Mouse (Mus musculus) kidney, adult 2 months (tissue): Measurements from ENCODE around the gene Cct6b. TPM values are rescaled to one million over a fixed set of nuclear protein-coding genes. Genes with fewer than 3 reads are reported as not detected.
"Not testable (repeated sequence)": the region's sequence is repeated elsewhere in the genome, so short reads cannot be mapped to it uniquely, and the experiment has no call there.

Experiments used
- DNase-seq: peaks from one replicate; pipeline ENCODE4 v3.0.0; 2021
- H3K27ac ChIP-seq: fragments of 200-500 bp; 2 replicates; pipeline ENCODE4 v1.5.1; 2012; ENCODE audit warnings: low read depth, low read length, control low read depth, inconsistent platforms; ENCODE audit not compliant: insufficient read depth
- H3K27me3 ChIP-seq: fragments of 200-500 bp; replicated peaks from 2 replicates; pipeline ENCODE4 v1.6.1; 2012; ENCODE audit warnings: mild to moderate bottlenecking, moderate library complexity, low read length, inconsistent platforms; ENCODE audit not compliant: control insufficient read depth, insufficient read depth
- H3K36me3 ChIP-seq: fragments of 200-500 bp; 2 replicates; pipeline ENCODE4 v1.6.1; 2012; ENCODE audit warnings: mild to moderate bottlenecking, moderate library complexity, low read length, inconsistent platforms; ENCODE audit not compliant: control insufficient read depth, insufficient read depth
- H3K4me1 ChIP-seq: fragments of 200-500 bp; 2 replicates; pipeline ENCODE4 v1.6.1; 2011; ENCODE audit warnings: low read length; ENCODE audit not compliant: control insufficient read depth, insufficient read depth
- H3K4me3 ChIP-seq: fragments of 200-500 bp; 2 replicates; pipeline ENCODE4 v1.5.1; 2011; ENCODE audit warnings: mild to moderate bottlenecking, low read depth, low read length, control low read depth; ENCODE audit not compliant: insufficient read depth
- CTCF ChIP-seq: fragments of 200-500 bp; conservative IDR thresholded peaks from 2 replicates; pipeline ENCODE4 v1.5.1; 2011; ENCODE audit warnings: low read depth, mild to moderate bottlenecking, control low read depth, low read length, moderate library complexity, mixed read lengths; ENCODE audit not compliant: insufficient read depth, insufficient read length
- POLR2A ChIP-seq: fragments of 200-500 bp; IDR thresholded peaks from one replicate; pipeline ENCODE4 v1.6.1; 2011; ENCODE audit warnings: low read depth, low read length, control low read depth
- WGBS: fragments of 180-500 bp; shearing (Covaris S2); methylation state at CpG from one replicate; pipeline ENCODE4 v1.1.7; 2018; 5-methylcytosine and 5-hydroxymethylcytosine counted together
- polyA plus RNA-seq: library from polyadenylated mRNA; depleted of rRNA; stranded (reverse); fragments of >200 nt; gene quantifications from 2 replicates; pipeline ENCODE4 v1.2.3, GENCODE M21; 2012

Gene Cct6b
- polyA plus RNA-seq, 1 experiment, result 0.38 TPM

DNA sequence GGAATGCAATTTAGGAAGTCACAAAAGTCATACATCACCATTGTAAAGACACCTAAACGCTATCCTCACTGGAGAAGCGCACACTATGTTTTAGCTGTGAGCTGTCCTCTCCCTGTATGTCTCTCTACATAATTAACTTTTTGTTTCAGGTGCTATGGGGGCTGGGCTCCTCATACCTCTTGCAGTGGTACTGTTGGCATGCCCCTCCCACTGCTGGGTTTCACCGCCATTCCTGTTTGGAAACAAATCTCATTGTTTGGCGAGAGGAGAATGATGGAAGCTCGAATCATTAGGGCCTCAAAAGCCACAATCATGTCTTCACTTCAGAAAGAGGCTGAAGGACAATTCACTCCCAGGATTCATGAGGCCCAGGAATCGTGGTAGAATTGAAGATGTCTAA is 59.0 kb downstream of the Cct6b start:
- Histone ChIP-seq H3K4me1 (no peaks in the 10 kb centered on the region), H3K4me3 (no peak overlapping the region), H3K27me3 (no peaks in the 10 kb centered on the region), H3K36me3 (no peaks in the 10 kb centered on the region), H3K27ac (no peak overlapping the region)
- TF ChIP-seq POLR2A (no peak), CTCF (no peak)
- no peak for DNase-seq
- WGBS, result 71% methylated on average over 6 of the region's 6 CpGs

DNA sequence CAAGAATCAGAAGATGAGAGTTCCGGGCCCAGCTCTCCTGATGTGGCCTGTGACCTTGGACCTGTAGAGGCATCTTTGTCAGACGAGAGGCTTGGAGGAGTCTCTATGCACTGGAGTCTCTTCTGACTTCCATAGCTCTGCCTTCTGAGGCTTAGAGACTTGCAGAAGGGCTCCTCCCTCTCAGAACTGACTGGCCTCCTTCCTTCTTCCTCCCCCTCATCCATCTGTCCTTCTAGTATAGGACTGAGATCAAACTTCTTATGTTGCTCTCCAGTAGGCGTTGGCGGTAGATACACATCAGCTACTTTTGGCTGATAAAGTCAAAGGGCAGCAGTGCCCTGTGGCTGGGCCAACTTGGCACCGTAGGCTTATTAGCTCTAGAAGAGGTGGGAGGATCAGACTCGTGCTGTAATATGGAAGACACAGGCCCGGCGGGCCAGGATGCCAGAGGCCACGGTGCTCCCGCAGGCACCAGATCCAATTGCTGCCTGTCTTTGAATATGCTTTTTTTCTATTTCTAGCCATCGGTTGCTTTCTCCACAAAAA is 64.2 kb downstream of the Cct6b start:
- H3K4me1 ChIP-seq, result no peaks in the 10 kb centered on the region
- no peak overlapping the region for H3K27ac ChIP-seq
- WGBS, result 41% methylated on average over 11 of the region's 11 CpGs
- H3K36me3 ChIP-seq, result no peaks in the 10 kb centered on the region
- H3K27me3 ChIP-seq, result no peaks in the 10 kb centered on the region
- H3K4me3 ChIP-seq, result no peak overlapping the region
- no peak for TF ChIP-seq POLR2A
- no peak for TF ChIP-seq CTCF
- no peak for DNase-seq

DNA sequence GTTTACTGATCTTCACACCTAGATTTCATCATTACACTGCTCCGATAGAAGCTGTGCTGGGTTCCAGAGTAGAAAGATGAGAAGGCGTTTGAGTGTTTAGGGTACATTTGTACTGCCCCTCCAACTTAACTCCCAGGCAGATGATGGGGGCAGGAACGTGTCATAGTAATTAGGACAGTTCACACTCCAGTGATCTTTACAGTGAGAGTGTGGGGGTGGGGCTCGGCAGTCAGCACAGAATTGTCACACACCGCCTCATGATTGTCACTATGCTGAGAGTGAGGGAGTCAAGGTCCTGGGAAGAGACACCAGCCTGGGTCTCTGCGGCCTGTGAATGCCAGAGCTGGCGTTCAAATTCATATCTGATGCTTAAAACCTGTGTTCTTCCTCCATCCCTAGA is 68.2 kb downstream of the Cct6b start:
- Histone ChIP-seq H3K4me3 (no peak overlapping the region), H3K27me3 (no peaks in the 10 kb centered on the region), H3K27ac (no peak overlapping the region), H3K4me1 (no peaks in the 10 kb centered on the region), H3K36me3 (no peaks in the 10 kb centered on the region)
- WGBS, result 38% methylated on average over 7 of the region's 7 CpGs
- TF ChIP-seq POLR2A (no peak), CTCF (no peak)
- no peak for DNase-seq

DNA sequence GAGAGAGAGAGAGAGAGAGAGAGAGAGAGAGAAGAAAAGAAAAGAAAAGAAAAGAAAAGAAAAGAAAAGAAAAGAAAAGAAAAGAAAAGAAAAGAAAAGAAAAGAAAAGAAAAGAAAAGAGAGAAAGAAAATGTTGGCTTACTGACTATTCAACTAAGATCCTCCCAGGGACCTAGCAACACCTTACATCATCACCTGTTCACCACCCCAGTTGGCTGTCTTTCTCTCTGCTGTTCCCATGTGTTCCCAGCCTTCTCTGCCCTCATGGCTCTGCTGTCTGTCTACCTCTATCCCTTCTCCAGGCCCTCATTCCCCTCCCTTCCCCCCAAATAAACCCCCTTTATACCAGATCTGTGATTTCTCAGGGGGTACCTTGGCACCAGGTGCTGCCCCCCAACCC is 69.2 kb downstream of the Cct6b start:
- not testable (repeated sequence) for DNase-seq, H3K36me3 ChIP-seq, H3K27me3 ChIP-seq, H3K4me3 ChIP-seq, H3K27ac ChIP-seq, H3K4me1 ChIP-seq

DNA sequence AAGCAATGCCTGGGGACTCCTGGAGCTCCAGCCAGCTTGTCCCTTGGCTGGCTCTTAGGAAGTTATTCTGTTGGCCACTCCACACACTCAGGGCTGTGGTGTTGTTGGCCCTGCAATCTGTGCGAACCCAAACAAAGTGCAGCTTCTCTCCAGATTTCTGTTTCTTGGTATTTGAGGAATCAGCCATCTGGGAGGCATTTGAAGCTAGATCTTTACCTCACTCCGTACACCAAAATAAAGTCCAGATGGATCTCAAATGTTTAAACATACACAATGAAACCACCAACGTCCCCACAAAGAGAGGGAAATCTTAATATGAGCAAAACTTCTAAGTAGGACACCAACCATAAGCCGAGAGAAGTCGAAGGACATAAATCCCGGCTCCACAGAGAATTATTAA is 71.5 kb downstream of the Cct6b start:
- Histone ChIP-seq H3K27ac (no peak overlapping the region), H3K36me3 (no peaks in the 10 kb centered on the region), H3K4me1 (no peaks in the 10 kb centered on the region), H3K27me3 (no peaks in the 10 kb centered on the region), H3K4me3 (no peak overlapping the region)
- DNase-seq, result no peak
- TF ChIP-seq CTCF, result no peak
- no peak for TF ChIP-seq POLR2A
- 81% methylated on average over 6 of the region's 6 CpGs for WGBS

DNA sequence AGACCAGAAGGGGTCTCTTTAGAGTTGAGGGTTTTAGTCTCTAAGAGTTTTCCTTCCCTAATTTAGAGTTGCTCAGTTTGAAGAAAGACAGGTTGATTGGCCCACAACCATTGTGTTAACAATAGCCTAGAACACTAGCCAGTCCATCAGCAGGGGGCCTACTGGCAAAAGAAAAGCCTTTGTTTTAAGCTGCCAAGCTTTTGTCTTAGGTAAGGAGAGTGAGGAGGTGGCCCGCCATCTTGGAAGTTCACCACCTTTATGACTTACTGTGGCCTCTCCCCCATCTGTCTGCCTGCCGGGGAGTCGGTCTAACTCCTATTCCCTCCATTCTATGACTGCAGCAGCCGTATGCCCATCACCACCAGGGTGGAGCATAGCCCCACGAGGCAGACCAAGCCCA is 73.6 kb downstream of the Cct6b start:
- DNase-seq, result no peak
- H3K4me1 ChIP-seq, result no peaks in the 10 kb centered on the region
- 55% methylated on average over 5 of the region's 5 CpGs for WGBS
- no peak overlapping the region for H3K4me3 ChIP-seq
- H3K27ac ChIP-seq, result no peak overlapping the region
- no peak for TF ChIP-seq POLR2A
- TF ChIP-seq CTCF, result no peak
- no peaks in the 10 kb centered on the region for H3K36me3 ChIP-seq
- no peaks in the 10 kb centered on the region for H3K27me3 ChIP-seq

DNA sequence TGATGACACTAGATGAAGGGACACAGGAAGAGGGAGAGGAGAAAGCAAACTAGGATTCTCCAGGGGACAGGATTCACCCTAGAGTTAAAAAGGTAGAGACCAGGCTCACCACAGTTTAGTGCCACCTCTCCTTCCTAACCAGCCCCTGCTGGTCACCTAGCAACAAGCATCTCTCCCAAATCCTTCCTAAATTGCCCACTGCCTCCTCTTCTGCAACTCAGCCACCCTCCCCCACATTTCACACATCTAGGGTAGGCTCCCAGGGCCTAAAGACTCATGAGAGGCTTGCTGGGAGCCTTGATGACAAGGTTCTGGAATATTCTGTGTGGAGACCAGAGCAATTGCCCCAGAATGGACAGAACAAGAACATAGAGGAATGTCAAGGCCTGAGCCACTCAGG is 76.5 kb downstream of the Cct6b start:
- Histone ChIP-seq H3K4me3 (no peak overlapping the region), H3K36me3 (no peaks in the 10 kb centered on the region), H3K27me3 (no peaks in the 10 kb centered on the region), H3K4me1 (no peaks in the 10 kb centered on the region), H3K27ac (no peak overlapping the region)
- no peak for TF ChIP-seq CTCF
- no peak for TF ChIP-seq POLR2A
- no peak for DNase-seq

DNA sequence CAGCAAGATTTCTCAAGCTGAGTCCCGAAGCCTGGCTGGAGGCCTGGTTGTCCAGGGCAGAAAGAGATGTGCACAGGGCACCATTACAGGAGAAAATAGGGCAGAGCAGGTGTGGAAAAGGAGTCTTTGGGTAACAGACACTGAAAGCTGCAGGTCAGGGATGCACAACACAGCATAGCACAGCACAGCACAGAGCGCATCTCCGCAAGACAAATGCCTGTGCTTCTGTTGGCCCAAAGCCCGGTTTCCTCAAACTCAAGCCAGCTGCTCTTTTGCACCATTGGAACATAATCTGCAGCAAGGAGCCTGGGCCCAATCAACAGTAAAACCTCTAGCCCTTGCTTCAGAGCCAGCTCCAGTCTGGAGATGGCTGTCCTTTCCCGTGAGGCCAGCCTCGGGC is 79.4 kb downstream of the Cct6b start:
- H3K27ac ChIP-seq, result no peak overlapping the region
- WGBS, result 70% methylated on average over 6 of the region's 6 CpGs
- H3K27me3 ChIP-seq, result no peaks in the 10 kb centered on the region
- peak; percentile 36 for DNase-seq
- TF ChIP-seq POLR2A (no peak), CTCF (no peak)
- no peaks in the 10 kb centered on the region for H3K4me1 ChIP-seq
- no peaks in the 10 kb centered on the region for H3K36me3 ChIP-seq
- H3K4me3 ChIP-seq, result no peak overlapping the region
